Mouse (Mus musculus) C2C12 (cell line): ENCODE data around the gene Asb6. TPM values are rescaled to one million over a fixed set of nuclear protein-coding genes. Genes with fewer than 3 reads are reported as not detected.

Source experiments
- H3K27me3 ChIP-seq: one replicate; pipeline ENCODE4 v1.6.1; 2011; ENCODE audit not compliant: control insufficient read depth, insufficient read depth, insufficient read length
- H3K36me3 ChIP-seq: one replicate; pipeline ENCODE4 v1.6.1; 2011; ENCODE audit not compliant: control insufficient read depth, insufficient read depth
- H3K4me3 ChIP-seq: one replicate; pipeline ENCODE4 v1.5.1; 2011; ENCODE audit warnings: mild to moderate bottlenecking, control low read depth; ENCODE audit not compliant: poor library complexity, insufficient read depth, severe bottlenecking
- H3K79me2 ChIP-seq: one replicate; pipeline ENCODE4 v1.6.1; 2011; ENCODE audit not compliant: control insufficient read depth, insufficient read depth
- H3K79me3 ChIP-seq: one replicate; pipeline ENCODE4 v1.6.1; 2011; ENCODE audit warnings: low read depth, control low read depth
- H3ac ChIP-seq: one replicate; pipeline ENCODE3; 2011; ENCODE audit warnings: low read depth; ENCODE audit not compliant: control insufficient read depth, insufficient read length
- CEBPB ChIP-seq: IDR thresholded peaks from one replicate; pipeline ENCODE4 v1.6.1; 2011; ENCODE audit warnings: low read depth, mild to moderate bottlenecking, control low read depth, moderate library complexity
- CTCF ChIP-seq: IDR thresholded peaks from one replicate; pipeline ENCODE4 v1.5.1; 2011; ENCODE audit not compliant: control insufficient read depth, insufficient read depth, insufficient read length
- FOSL1 ChIP-seq: IDR thresholded peaks from one replicate; pipeline ENCODE4 v1.8.0; 2011; ENCODE audit warnings: mild to moderate bottlenecking, low read length; ENCODE audit not compliant: poor library complexity, insufficient read depth, severe bottlenecking
- MAX ChIP-seq: IDR thresholded peaks from one replicate; pipeline ENCODE4 v1.6.1; 2011; ENCODE audit warnings: mild to moderate bottlenecking, control low read depth
- MYOD1 ChIP-seq: IDR thresholded peaks from one replicate; pipeline ENCODE4 v1.6.1; 2011; ENCODE audit warnings: low read depth; ENCODE audit not compliant: control insufficient read depth, insufficient read length
- MYOG ChIP-seq: IDR thresholded peaks from one replicate; pipeline ENCODE4 v1.6.1; 2011; ENCODE audit not compliant: control insufficient read depth, insufficient read length; ENCODE audit errors: extremely low read depth
- USF1 ChIP-seq: IDR thresholded peaks from one replicate; pipeline ENCODE4 v1.6.1; 2011; ENCODE audit warnings: low read depth, mild to moderate bottlenecking, control low read depth, moderate library complexity
- long read RNA-seq, 2 experiments: library from polyadenylated mRNA; unstranded; transcript quantifications; one replicate each; pipeline ENCODE4 v2.0.0; 2019 to 2020
- polyA plus RNA-seq: library from polyadenylated mRNA; unstranded; fragments of >200 nt; fragmentation: generic; extraction: Trizol; gene quantifications from one replicate; pipeline ENCODE4 v1.2.1, GENCODE M21; 2012; ENCODE audit warnings: missing spikeins

The Asb6 gene
- 69.2 TPM for polyA plus RNA-seq
- long read RNA-seq, experiment 1, full-length matches to known transcripts = 22 of 26 reads
- long read RNA-seq, experiment 1, partial matches to known transcripts = 1 of 26 reads
- long read RNA-seq, experiment 1, other reads (novel, unspliced or antisense) = 3 of 26 reads
- long read RNA-seq, experiment 2, full-length matches to known transcripts = 301 of 329 reads
- long read RNA-seq, experiment 2, partial matches to known transcripts = 10 of 329 reads
- long read RNA-seq, experiment 2, other reads (novel, unspliced or antisense) = 18 of 329 reads

DNA sequence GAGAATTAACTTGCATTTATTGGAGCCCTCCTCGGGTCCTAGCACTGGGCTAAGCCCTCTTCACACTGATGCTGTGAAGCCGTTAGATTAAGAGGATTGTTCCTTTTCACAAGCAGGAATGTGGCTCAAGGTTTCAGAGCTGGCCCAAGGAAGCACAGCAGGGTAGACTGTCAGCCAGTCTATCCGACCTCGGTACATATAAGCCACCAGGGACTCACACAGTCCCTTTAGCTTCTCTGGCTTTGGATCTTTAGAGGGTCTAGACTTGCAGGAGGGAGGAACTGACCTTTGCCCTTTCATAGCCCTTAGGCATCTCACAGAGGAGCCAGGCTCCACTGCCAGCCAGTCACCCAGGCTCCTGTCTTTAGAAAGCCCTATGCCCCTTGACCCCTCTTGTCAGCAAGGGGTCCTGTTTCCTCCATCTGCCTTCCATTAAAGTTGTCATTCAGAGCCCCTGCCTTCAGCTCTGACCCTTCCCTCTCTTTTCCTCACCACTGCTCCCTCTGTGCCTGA, at the start of gene Asb6:
Gene Asb6, minus strand, starts transcription at position 51 of the 513 bp plus-strand sequence.
- H3ac ChIP-seq = no peak within 1 kb of the TSS

DNA sequence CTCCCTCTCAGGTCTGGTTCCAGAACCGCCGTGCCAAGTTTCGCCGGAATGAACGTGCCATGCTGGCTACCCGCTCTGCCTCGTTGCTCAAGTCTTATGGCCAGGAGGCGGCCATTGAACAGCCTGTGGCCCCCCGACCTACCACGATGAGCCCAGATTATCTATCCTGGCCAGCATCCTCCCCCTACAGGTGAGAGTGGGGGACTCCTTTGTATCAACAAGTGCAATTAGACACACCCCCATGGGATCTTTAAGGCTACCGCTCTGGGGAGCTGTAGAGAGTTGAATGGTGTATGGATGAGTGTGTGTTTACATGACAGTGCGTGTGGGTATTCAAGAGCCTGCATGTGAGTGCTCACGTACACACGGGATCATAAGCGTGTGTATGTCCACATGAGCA, 49.3 kb upstream of the Asb6 start:
- H3K79me2 ChIP-seq = peaks cover 17% of the 10 kb centered on the region
- peaks cover 41% of the 10 kb centered on the region for H3K36me3 ChIP-seq
- H3ac ChIP-seq = no peak overlapping the region
- H3K27me3 ChIP-seq = no peaks in the 10 kb centered on the region
- H3K4me3 ChIP-seq = no peak overlapping the region
- H3K79me3 ChIP-seq = peaks cover 8% of the 10 kb centered on the region
- TF ChIP-seq MYOG (no peak), CEBPB (no peak), MYOD1 (no peak), USF1 (no peak), CTCF (no peak), MAX (no peak), FOSL1 (no peak)

More for the DNA sequence above, at the start of gene Asb6:
- Histone ChIP-seq H3K79me3 (peaks cover 25% of the 10 kb centered on the region), H3K36me3 (peaks cover 18% of the 10 kb centered on the region), H3K4me3 (no peak within 1 kb of the TSS), H3K79me2 (peaks cover 28% of the 10 kb centered on the region), H3K27me3 (no peaks in the 10 kb centered on the region)
- TF ChIP-seq FOSL1 = no peak
- no peak for TF ChIP-seq CEBPB
- no peak for TF ChIP-seq MYOD1
- TF ChIP-seq USF1 = no peak
- TF ChIP-seq CTCF = no peak
- TF ChIP-seq MYOG = no peak
- TF ChIP-seq MAX = no peak

GRCm38 (mm10) chr2:30875621-30876432, 45.7 kb upstream of the Asb6 start:
- peaks cover 11% of the 10 kb centered on the region for H3K79me3 ChIP-seq
- no peak overlapping the region for H3ac ChIP-seq
- H3K27me3 ChIP-seq = no peaks in the 10 kb centered on the region
- peaks cover 21% of the 10 kb centered on the region for H3K36me3 ChIP-seq
- H3K79me2 ChIP-seq = peaks cover 47% of the 10 kb centered on the region
- H3K4me3 ChIP-seq = no peak overlapping the region
- no peak for TF ChIP-seq FOSL1
- no peak for TF ChIP-seq MYOG

DNA sequence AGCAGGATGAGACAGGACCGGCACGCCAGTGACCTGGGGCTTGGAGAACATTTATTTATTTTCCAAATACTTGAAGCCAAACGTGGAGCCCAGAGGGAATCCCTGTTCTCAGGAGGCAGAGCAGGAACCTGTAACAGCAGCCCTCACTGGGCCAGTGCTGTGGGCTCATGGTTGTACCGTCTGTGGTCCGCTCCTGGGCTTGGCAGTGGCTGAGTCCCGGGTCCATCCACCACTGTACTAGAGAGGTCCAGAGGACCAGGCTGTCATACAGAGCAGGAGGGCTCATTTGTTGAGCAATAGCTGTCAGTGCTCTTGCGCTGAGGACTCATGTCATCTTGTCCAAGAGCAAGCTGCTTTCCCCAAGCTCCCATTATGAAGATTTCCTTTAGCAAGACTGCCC, 45.0 kb upstream of the Asb6 start:
- Histone ChIP-seq H3ac (no peak overlapping the region), H3K79me3 (peaks cover 11% of the 10 kb centered on the region), H3K36me3 (peaks cover 14% of the 10 kb centered on the region), H3K4me3 (no peak overlapping the region), H3K79me2 (peaks cover 52% of the 10 kb centered on the region), H3K27me3 (no peaks in the 10 kb centered on the region)
- TF ChIP-seq MYOD1 (no peak), MAX (no peak), CEBPB (no peak), CTCF (no peak), USF1 (no peak), FOSL1 (no peak), MYOG (no peak)

DNA sequence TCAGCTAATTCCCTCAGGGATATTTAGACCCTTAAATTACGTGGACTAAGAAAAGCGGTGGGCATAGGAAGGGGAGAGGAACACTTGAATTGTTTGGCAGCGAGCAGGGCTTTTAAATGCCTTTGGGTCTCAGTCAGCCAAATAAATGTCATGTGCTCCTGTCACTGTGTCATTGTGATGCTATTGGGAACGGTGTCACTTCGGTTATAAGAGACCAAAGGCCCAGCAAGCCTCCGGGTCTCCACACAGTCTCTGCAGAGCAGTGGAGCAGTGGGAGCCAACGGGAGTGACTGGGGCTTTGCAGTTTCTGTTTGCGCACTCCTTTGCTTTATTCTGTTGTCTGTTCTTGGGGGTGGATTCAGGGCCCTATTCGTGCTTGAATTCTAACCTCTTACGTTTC, 44.3 kb upstream of the Asb6 start:
- TF ChIP-seq MAX = no peak
- TF ChIP-seq MYOG = no peak
- no peak for TF ChIP-seq CEBPB
- no peak for TF ChIP-seq MYOD1
- TF ChIP-seq USF1 = no peak
- TF ChIP-seq FOSL1 = no peak
- no peak for TF ChIP-seq CTCF
- H3K79me2 ChIP-seq = peaks cover 59% of the 10 kb centered on the region
- no peak overlapping the region for H3K4me3 ChIP-seq
- no peaks in the 10 kb centered on the region for H3K27me3 ChIP-seq
- H3K79me3 ChIP-seq = peaks cover 13% of the 10 kb centered on the region
- H3ac ChIP-seq = no peak overlapping the region
- H3K36me3 ChIP-seq = peaks cover 12% of the 10 kb centered on the region
